Mouse (Mus musculus): ENCODE measurements around the gene Gm20458. TPM values are rescaled to one million over a fixed set of nuclear protein-coding genes. Genes with fewer than 3 reads are reported as not detected.

Gene Gm20458
- polyA plus RNA-seq, 1 experiment from 2014 or later: 5.7 TPM

DNA sequence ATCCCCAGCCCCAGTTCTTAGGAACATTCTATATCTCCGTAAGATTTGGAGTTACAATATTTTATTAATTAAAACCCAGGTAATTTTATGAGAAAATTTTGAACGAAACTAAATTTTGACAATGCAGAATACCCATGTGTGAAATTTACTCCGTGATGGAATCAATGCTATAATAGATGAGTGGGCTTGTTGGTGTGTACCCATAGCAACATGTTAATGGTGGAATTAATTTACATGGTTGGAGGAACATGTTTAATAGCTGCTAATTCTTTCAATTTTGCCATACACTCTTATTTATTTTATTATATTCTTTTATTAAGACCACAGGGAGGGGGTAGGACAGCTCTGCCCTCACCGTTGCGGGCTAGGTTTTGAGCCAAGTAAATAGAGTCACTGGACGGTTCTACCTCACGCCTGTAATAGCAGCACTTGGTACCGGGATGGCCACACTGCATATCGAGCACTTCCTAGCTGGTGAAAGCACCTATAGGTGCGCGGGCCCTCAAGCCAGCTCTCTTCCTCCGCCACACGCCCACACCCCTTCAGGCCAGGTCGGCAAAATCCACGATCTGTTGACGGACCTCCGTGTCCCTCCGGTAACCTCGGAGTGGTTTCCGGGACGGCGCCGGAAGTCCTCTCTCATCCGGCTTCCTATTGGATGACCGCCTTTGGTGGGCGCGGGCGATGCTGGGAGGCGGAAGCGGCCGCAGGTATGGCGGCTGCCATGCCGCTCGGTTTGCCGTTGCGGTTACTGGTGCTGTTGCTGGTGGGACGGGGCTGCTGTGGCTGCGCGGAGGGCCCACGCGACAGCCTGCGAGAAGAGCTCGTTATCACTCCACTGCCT is 36.3 kb downstream of the Gm20458 start, which contains the start of gene Pigt:
TSS of gene Pigt (plus strand) at position 674 of the 844 bp plus-strand sequence.
- H3K36me3 ChIP-seq: peaks cover 29% of the 10 kb centered on the region
- H3K4me1 ChIP-seq: peaks cover 8% of the 10 kb centered on the region
- no peaks in the 10 kb centered on the region for H3K9me3 ChIP-seq (replicated peaks)
- H3K4me3 ChIP-seq: peak within 1 kb of the TSS; percentile 79
- 4% methylated on average over 43 of the region's 43 CpGs for WGBS
- no peaks in the 10 kb centered on the region for H3K27me3 ChIP-seq
- ATAC-seq (ENCODE audit: low FRiP score): peak; percentile 92
- H3K4me2 ChIP-seq (replicated peaks): peak within 1 kb of the TSS; percentile 98
- peak within 1 kb of the TSS; percentile 53; the same call in 1 of the 2 replicates for H3K27ac ChIP-seq
- H3K9ac ChIP-seq: peak within 1 kb of the TSS; percentile 67

- H3K27me3 ChIP-seq: no peaks in the 10 kb centered on the region
- H3K27ac ChIP-seq: peak overlapping the region; percentile 53; the same call in 1 of the 2 replicates
- peak overlapping the region; percentile 79 for H3K4me3 ChIP-seq
- peaks cover 36% of the 10 kb centered on the region for H3K36me3 ChIP-seq
- no peaks in the 10 kb centered on the region for H3K9me3 ChIP-seq (replicated peaks)
- peak overlapping the region; percentile 67 for H3K9ac ChIP-seq
- 7% methylated on average over 21 of the region's 21 CpGs for WGBS
- H3K4me1 ChIP-seq: peaks cover 8% of the 10 kb centered on the region
- ATAC-seq (ENCODE audit: low FRiP score): peak; percentile 66
- H3K4me2 ChIP-seq (replicated peaks): peak overlapping the region; percentile 98
Measured at GRCm38 (mm10) chr2:164497691-164498268, 37.0 kb downstream of the Gm20458 start.

GRCm38 (mm10) chr2:164499317-164499716 is 38.5 kb downstream of the Gm20458 start:
- Histone ChIP-seq H3K4me3 (no peak overlapping the region), H3K4me2 (replicated peaks) (no peak overlapping the region), H3K4me1 (peaks cover 8% of the 10 kb centered on the region), H3K36me3 (peaks cover 51% of the 10 kb centered on the region), H3K27me3 (no peaks in the 10 kb centered on the region), H3K9me3 (replicated peaks) (peaks cover 5% of the 10 kb centered on the region), H3K9ac (no peak overlapping the region), H3K27ac (no peak overlapping the region)
- ATAC-seq (ENCODE audit: low FRiP score): no peak
- WGBS: 78% methylated on average over 5 of the region's 5 CpGs

DNA sequence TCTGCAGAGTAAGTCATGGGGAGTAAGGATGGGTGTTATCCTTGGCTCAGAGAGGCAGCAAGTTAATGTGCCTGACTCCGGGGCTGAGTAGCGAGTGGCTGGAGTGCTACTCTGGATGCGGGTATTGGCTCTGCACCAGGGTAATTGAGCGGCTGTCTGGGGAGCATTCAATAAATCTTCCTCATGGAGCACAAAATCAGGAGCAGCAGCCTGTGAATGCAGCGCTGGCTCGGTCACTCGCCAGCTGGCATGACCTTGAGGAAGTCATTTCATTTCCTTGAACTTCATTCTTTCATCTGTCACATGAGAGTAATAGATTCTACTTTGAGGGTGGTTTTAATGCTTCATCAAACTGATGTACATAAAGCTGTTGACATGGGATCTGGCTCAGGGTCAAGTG is 39.7 kb downstream of the Gm20458 start:
- Histone ChIP-seq H3K27ac (no peak overlapping the region), H3K4me3 (no peak overlapping the region), H3K9me3 (replicated peaks) (peaks cover 11% of the 10 kb centered on the region), H3K9ac (no peak overlapping the region), H3K36me3 (peaks cover 63% of the 10 kb centered on the region), H3K27me3 (no peaks in the 10 kb centered on the region), H3K4me1 (peaks cover 8% of the 10 kb centered on the region), H3K4me2 (replicated peaks) (no peak overlapping the region)
- WGBS: 93% methylated on average over 7 of the region's 7 CpGs
- no peak for ATAC-seq (ENCODE audit: low FRiP score)

DNA sequence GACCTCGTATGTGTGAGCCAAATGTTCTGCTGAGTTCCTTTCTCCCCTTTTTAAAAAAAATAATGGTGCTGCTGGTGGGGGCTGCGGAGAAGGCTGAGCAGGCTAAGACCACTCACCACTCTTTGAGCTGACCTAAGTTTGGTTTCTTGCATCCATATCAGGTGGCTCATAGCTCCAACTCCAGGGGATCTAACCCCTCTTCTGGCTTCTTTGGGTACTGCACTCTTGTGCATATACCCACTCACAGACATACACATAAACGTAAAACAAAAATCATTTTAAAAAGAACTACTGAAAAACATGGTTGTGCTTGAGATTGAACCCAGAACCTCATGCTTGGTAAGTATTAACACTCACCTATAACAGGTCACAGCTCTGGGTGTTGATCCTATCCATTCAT is 44.2 kb downstream of the Gm20458 start:
- Histone ChIP-seq H3K4me1 (no peaks in the 10 kb centered on the region), H3K4me3 (no peak overlapping the region), H3K36me3 (peaks cover 68% of the 10 kb centered on the region), H3K4me2 (replicated peaks) (no peak overlapping the region), H3K27ac (no peak overlapping the region), H3K27me3 (no peaks in the 10 kb centered on the region), H3K9me3 (replicated peaks) (peaks cover 11% of the 10 kb centered on the region), H3K9ac (no peak overlapping the region)
- no peak for ATAC-seq (ENCODE audit: low FRiP score)
- WGBS: 95% methylated on average over 3 of the region's 3 CpGs

- Histone ChIP-seq H3K27ac (no peak overlapping the region), H3K4me3 (no peak overlapping the region), H3K4me1 (no peaks in the 10 kb centered on the region), H3K9me3 (replicated peaks) (peaks cover 11% of the 10 kb centered on the region), H3K27me3 (no peaks in the 10 kb centered on the region), H3K4me2 (replicated peaks) (no peak overlapping the region), H3K9ac (no peak overlapping the region), H3K36me3 (peaks cover 59% of the 10 kb centered on the region)
- ATAC-seq (ENCODE audit: low FRiP score): no peak
- WGBS: 96% methylated on average over 4 of the region's 4 CpGs
Measured at GRCm38 (mm10) chr2:164505619-164506347, 45.0 kb downstream of the Gm20458 start.

- no peak for ATAC-seq (ENCODE audit: low FRiP score)
- H3K4me1 ChIP-seq: no peaks in the 10 kb centered on the region
- H3K4me3 ChIP-seq: no peak overlapping the region
- peaks cover 41% of the 10 kb centered on the region for H3K36me3 ChIP-seq
- H3K4me2 ChIP-seq (replicated peaks): no peak overlapping the region
- H3K9ac ChIP-seq: no peak overlapping the region
- no peaks in the 10 kb centered on the region for H3K27me3 ChIP-seq
- no peak overlapping the region for H3K27ac ChIP-seq
- peaks cover 11% of the 10 kb centered on the region for H3K9me3 ChIP-seq (replicated peaks)
- 85% methylated on average over 19 of the region's 19 CpGs for WGBS
Measured at GRCm38 (mm10) chr2:164507811-164508210, 47.0 kb downstream of the Gm20458 start.

DNA sequence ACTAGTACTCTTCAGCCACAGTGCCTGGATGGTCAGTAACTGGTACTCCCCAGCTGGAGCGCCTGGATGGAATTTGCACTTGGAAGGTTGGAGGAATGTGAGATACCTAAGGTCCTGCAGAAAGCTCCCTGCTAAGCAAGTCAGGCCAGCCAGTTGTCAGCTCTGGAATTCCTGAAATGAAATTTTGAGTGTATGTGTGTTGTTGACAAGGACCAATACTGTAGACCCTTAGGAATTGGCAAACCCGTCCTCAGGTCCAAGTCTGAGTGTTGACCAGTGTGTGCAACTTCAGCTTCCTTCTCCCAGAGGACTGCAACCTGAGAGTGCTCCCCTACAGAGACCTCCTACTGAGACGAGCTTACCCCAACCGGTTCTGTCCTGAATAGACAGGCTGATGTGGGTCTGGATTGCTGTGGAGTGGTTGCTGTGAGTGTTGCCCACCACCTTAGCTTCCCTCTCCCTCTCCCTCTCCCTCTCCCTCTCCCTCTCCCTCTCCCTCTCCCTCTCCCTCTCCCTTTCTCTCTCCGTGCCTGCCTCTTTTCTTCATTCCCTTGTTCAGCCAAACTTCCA is 49.9 kb downstream of the Gm20458 start:
- no peak overlapping the region for H3K4me3 ChIP-seq
- H3K27me3 ChIP-seq: no peaks in the 10 kb centered on the region
- H3K9ac ChIP-seq: no peak overlapping the region
- H3K4me1 ChIP-seq: no peaks in the 10 kb centered on the region
- 51% methylated on average over 4 of the region's 5 CpGs for WGBS
- no peaks in the 10 kb centered on the region for H3K9me3 ChIP-seq (replicated peaks)
- no peak overlapping the region for H3K4me2 ChIP-seq (replicated peaks)
- no peak overlapping the region for H3K27ac ChIP-seq
- H3K36me3 ChIP-seq: peaks cover 12% of the 10 kb centered on the region
- no peak for ATAC-seq (ENCODE audit: low FRiP score)

DNA sequence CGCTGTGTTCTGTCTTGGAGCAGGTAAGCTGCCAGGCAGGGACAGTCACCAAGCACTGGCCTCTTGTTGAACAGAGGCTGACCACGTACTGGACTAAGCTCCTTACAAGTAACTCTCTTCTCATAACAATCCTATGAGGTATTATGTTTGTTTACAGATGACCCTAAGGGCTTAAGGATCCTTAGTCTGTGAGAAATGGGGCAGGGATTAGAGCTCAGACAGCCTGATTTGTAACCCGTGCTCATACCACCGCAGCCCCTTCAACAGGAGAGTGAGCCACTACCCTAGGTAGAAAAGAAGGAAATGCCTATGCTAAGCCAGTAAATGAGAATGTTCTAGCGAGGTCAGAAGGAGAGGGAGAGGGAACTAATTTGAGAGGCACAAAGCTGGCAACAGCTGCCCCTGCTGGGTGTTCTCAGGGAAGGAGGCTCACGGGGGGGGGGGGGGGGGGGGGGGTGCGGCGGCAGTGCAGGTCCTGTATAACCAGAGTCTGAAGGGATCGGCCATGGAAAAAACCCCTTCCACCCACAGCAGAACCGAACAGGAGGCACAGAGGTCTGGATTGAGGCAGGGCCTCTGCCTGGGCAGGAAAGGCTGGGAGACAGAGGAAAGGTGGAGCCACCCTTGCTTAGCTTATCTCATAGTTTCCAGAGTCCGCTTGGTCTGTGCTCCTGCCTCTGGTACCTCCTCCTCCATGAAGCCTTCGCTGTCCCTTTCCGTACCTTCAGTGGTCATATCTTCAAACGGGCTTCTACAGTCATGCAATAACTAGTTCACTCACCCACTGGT is 51.5 kb downstream of the Gm20458 start:
- no peak overlapping the region for H3K27ac ChIP-seq
- 67% methylated on average over 14 of the region's 14 CpGs for WGBS
- H3K27me3 ChIP-seq: no peaks in the 10 kb centered on the region
- no peaks in the 10 kb centered on the region for H3K4me1 ChIP-seq
- H3K9ac ChIP-seq: no peak overlapping the region
- H3K9me3 ChIP-seq (replicated peaks): no peaks in the 10 kb centered on the region
- H3K4me3 ChIP-seq: no peak overlapping the region
- no peaks in the 10 kb centered on the region; the same call in 1 of the 2 replicates for H3K36me3 ChIP-seq
- H3K4me2 ChIP-seq (replicated peaks): no peak overlapping the region
- ATAC-seq (ENCODE audit: low FRiP score): no peak

GRCm38 (mm10) chr2:164513389-164513788 is 52.6 kb downstream of the Gm20458 start:
- WGBS: 77% methylated on average over 8 of the region's 8 CpGs
- H3K27ac ChIP-seq: no peak overlapping the region; the same call in 1 of the 2 replicates
- H3K36me3 ChIP-seq: no peaks in the 10 kb centered on the region; the same call in 1 of the 2 replicates
- no peaks in the 10 kb centered on the region for H3K4me1 ChIP-seq
- H3K4me2 ChIP-seq (replicated peaks): no peak overlapping the region
- no peak overlapping the region for H3K4me3 ChIP-seq
- no peak for ATAC-seq (ENCODE audit: low FRiP score)
- H3K27me3 ChIP-seq: no peaks in the 10 kb centered on the region
- H3K9ac ChIP-seq: no peak overlapping the region
- no peaks in the 10 kb centered on the region for H3K9me3 ChIP-seq (replicated peaks)

GRCm38 (mm10) chr2:164514916-164515315 is 54.1 kb downstream of the Gm20458 start:
- WGBS: 68% methylated on average over 3 of the region's 3 CpGs

More at GRCm38 (mm10) chr2:164514916-164515315, 54.1 kb downstream of the Gm20458 start:
- Histone ChIP-seq H3K36me3 (no peaks in the 10 kb centered on the region), H3K27me3 (no peaks in the 10 kb centered on the region), H3K4me3 (no peak overlapping the region), H3K4me2 (replicated peaks) (no peak overlapping the region), H3K9me3 (replicated peaks) (no peaks in the 10 kb centered on the region), H3K27ac (no peak overlapping the region), H3K4me1 (no peaks in the 10 kb centered on the region), H3K9ac (no peak overlapping the region)
- no peak for ATAC-seq (ENCODE audit: low FRiP score)

All from hindbrain, embryonic 12.5 days (tissue).